Mouse (Mus musculus): ENCODE results near the gene Cdc37. TPM values are rescaled to one million over a fixed set of nuclear protein-coding genes. Genes with fewer than 3 reads are reported as not detected.

The Cdc37 gene
- 100 to 1,000 TPM; 153 to 154 TPM for total RNA-seq (2021)
- long read RNA-seq, experiment 1, full-length matches to known transcripts: 232 of 273 reads
- long read RNA-seq, experiment 1, partial matches to known transcripts: 22 of 273 reads
- long read RNA-seq, experiment 1, other reads (novel, unspliced or antisense): 19 of 273 reads
- long read RNA-seq, experiment 2, full-length matches to known transcripts: 195 of 225 reads
- long read RNA-seq, experiment 2, partial matches to known transcripts: 16 of 225 reads
- long read RNA-seq, experiment 2, other reads (novel, unspliced or antisense): 14 of 225 reads

GRCm38 (mm10) chr9:21149654-21150419 is at the start of gene Cdc37:
Gene Cdc37, minus strand, starts transcription at chr9:21149982.
- peak; percentile 90 to 93 for DNase-seq (ENCODE audit: low spot score in 2 of 2)

DNA sequence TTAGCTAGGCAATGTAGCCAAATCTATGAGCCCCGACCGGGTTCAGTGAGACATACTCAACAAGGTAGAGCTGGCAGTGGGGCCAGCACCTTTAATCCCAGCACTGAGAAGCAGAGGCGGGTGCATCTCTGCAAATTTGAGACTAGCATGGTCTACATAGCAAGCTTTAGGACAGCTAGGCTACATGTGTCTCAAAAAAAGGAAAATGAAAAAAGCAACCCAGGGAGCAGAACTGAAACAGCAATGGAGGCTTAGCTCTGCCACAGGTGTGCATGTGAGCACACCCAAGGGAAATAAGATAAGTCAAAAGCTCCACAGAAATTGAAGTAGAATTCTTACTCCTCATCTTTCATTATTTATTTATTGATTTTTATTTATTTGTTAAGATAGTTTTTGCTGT is 49.2 kb upstream of the Cdc37 start:
- DNase-seq (ENCODE audit: low spot score in 2 of 2): no peak

DNA sequence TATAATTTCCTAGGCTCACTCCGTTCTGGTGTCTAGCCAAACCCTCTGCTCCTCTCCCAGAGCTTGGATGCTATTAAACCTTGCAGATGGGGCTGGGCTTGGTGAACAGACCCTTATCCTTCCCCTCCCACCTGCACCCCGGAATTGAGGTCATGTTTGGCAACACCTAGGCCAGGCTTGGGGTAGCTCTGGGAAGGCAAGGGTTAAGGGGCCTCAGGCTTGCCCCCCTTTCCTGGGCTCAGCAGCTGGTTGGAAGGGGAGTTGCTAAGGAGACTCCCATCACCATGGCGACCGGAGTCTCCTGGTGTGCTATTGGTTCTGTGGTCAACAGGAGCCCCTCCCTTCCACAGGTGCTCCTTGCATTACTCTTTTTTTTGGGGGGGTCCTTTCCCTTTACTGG is 48.2 kb upstream of the Cdc37 start:
- peak; percentile 64 to 69 for DNase-seq (ENCODE audit: low spot score in 2 of 2)

GRCm38 (mm10) chr9:21196521-21197433 is 47.0 kb upstream of the Cdc37 start:
- DNase-seq (ENCODE audit: low spot score in 2 of 2): peak; percentile 49 to 62

DNA sequence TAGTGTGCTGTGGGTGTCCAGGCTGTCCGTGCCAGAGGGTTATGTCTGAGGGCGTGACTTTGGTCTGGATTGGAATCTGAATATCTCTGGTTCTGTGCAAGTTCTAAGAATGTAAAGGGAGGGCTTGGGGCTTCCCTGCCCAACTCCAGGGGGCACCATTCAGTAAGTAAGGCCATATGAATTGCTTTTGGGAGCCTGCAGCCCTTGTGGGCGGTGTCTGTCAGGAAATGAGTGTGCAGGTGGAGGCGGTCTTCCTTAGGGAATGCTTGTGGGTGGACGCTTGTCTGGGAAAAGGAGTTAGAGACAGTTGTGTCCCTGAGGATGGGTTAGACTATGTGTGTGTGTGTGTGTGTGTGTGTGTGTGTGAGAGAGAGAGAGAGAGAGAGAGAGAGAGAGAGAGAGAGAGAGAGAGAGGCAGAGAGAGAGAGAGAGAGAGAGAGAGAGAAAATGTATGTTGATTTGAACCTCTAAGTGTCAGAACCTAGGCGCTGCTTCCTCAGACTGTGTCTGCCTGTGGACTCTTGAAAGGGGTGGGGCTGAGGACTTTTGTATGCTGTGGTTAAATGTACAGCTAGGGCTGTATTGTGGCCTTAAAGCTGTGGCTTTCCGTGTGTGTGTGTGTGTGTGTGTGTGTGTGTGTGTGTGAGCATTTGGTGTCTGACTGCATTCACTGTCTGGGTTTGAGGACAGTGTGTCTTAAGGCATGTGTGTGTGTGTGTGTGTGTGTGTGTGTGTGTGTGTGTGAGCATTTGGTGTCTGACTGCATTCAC is 46.1 kb upstream of the Cdc37 start:
- DNase-seq (ENCODE audit: low spot score in 2 of 2): peak; percentile 57 to 76

GRCm38 (mm10) chr9:21194787-21195493 is 45.2 kb upstream of the Cdc37 start:
- no peak for DNase-seq (ENCODE audit: low spot score in 2 of 2)

DNA sequence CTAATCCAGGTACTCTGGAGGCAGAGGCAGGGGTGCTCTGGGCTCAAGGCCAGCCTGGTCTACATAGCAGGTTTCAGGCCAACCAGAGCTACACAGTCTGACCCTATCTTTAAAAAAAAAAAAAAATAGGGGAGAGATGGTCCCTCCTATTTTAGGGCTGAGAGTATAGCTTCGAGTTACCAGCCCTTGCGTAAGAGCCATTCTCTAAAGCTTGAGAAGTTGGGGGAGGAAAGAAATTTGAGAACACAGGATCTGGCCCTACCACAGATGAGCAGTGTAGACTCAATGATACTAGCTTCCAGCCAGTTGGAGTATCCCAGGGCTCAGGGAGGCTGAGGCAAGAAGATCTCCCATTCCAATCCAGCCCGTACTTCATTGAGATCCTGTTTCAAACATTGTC is 44.0 kb upstream of the Cdc37 start:
- no peak for DNase-seq (ENCODE audit: low spot score in 2 of 2)

- no peak for DNase-seq (ENCODE audit: low spot score in 2 of 2)
These were observed 40.9 kb upstream of the Cdc37 start for GRCm38 (mm10) chr9:21190670-21191069.

DNA sequence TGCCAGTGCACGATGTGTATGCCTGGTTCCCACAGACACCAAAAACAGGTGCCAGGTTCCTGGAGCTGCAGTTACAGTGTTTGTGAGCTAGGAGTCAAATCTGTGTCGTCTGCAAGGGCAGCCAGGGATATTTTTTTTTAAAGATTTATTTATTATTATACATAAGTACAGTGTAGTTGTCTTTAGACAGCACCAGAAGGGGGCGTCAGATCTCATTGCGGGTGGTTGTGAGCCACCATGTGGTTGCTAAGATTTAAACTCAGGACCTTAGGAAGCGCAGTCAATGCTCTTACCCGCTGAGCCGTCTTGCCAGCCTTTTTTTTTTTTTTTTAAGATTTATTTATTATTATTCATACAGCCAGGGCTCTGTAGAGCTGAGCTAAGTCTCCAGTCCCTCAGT is 40.1 kb upstream of the Cdc37 start:
- no peak for DNase-seq (ENCODE audit: low spot score in 2 of 2)

- DNase-seq (ENCODE audit: low spot score in 2 of 2): no peak
These were observed 35.7 kb upstream of the Cdc37 start for GRCm38 (mm10) chr9:21185436-21185835.

GRCm38 (mm10) chr9:21184733-21185132 is 35.0 kb upstream of the Cdc37 start:
- no peak for DNase-seq (ENCODE audit: low spot score in 2 of 2)

DNA sequence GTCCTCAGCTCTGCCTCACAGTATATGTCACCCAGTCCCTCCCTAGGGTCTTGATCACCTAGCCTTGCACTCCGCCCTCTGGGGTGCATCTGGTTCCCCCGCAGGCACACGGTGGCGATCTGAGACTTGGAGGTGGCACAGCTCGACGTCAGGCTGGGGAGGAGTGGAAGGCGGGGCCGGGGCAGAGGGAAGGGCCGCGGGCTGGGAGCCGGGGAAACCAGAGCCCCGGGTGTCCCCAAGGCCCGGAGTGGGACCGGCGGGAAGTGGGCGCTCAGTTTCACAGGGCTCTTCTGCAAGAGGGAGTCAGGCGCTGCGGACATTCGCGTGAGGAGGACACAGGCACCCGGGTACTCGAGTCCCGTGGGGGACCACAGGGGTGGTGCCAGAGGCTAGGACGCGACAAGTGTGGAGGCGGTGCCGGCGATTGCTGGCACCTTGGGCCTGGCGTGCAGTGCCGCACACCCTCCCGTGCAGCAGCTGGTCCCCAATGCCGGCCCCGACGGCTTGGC is 34.2 kb upstream of the Cdc37 start:
- DNase-seq (ENCODE audit: low spot score in 2 of 2): no peak

DNA sequence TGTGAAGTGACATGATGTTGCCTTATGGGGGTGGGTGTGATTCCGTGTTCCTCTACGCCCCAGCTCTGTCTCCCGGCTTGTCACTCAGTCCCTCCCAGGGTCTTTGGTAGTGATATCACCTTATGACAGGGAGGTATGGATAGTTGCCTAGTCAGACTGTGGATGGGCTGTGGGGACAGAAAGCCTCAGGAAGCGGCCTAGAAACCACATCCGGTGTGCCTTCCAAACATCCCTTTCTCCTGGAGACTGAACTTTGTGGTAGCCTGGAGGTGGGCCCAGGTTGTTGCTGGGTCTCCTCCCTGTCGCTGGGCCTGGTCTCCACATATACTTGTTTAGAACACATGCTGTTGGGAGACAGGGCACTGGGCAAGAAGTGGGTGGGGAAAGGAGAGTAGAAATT is 33.6 kb upstream of the Cdc37 start:
- DNase-seq (ENCODE audit: low spot score in 2 of 2): no peak

- no peak for DNase-seq (ENCODE audit: low spot score in 2 of 2)
These were observed 31.8 kb upstream of the Cdc37 start for GRCm38 (mm10) chr9:21181421-21182220.

DNA sequence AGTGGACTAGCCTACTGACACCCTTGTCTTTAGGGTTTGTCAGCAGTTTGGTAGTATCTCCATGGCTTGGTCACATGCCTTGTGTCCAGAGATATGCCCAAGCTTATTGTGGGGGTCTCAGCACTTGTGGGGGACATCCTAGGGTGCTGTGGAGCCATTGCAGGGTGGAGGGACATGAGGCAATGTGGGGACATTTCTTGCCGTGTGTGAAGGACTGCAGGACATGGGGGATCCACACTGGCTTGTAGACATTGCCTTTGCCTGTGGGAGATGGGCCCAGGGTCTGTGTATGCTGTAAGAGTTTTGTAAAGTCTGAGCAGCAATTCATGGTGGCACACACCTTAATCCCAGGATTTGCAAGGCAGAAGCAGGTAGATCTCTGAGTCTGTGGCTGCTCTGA is 31.1 kb upstream of the Cdc37 start:
- DNase-seq (ENCODE audit: low spot score in 2 of 2): no peak

DNA sequence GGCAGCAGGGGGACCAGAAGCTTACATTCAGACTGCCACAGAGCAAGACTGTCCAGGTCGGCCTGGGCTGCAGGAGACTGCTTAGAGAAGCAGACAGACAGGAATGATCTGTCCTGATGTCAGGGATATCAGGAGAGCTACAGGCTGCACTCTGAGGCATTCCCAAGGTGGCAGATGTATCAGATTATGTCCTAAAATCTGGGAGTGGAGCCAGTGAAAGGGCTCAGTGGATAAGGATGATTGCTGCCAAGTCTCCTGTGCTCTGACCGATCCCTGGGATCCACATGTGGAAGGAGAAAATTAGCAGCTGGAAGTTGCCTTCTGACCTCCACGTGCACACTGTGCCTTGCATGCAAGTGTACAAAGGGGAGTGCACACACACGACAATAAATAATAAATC is 30.6 kb upstream of the Cdc37 start:
- DNase-seq (ENCODE audit: low spot score in 2 of 2): no peak

DNA sequence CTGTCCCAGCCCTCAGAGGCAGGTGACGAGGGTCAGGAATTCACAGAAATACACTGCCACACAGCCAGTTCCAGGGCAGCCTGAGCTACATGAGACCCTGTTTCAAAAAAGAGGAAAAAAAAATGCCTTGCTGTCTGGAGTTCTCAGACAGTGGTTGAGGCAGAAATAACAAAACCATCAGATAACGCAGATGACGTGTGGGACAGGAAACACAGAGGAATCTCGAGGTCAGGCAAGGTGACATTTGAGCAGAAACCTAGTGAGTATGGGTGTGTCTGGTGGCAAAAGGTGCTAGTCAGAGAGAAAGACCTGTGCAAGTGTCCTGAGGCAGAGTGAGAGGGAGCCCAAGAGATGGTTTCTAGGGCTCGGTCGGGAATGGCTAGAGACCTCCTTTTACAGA is 22.6 kb upstream of the Cdc37 start:
- no peak for DNase-seq (ENCODE audit: low spot score in 2 of 2)

DNA sequence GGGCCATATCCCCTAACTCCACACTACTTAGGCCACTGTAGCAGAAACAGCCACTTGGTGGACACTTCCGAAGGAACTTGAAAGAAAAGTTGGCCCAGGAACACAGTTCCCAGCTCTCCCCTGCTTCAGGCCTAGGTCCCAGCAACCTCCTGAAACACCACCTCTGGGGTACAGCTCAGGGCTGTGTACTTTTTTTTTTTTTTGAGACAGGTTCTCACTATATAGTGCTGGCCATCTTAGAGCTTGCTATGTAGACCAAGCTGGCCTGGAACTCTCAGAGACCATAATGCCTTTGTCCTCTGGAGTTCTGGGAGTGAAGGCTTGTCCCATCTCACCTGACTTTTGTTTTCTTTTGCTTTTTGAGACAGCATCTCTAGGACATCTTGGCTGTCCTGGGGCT is 19.4 kb upstream of the Cdc37 start:
- DNase-seq (ENCODE audit: low spot score in 2 of 2): no peak
